Mouse (Mus musculus): ENCODE measurements around the gene Cux2. TPM values are rescaled to one million over a fixed set of nuclear protein-coding genes. Genes with fewer than 3 reads are reported as not detected.

The Cux2 gene
- polyA plus RNA-seq, 1 experiment from 2014 or later: 11.3 TPM

DNA sequence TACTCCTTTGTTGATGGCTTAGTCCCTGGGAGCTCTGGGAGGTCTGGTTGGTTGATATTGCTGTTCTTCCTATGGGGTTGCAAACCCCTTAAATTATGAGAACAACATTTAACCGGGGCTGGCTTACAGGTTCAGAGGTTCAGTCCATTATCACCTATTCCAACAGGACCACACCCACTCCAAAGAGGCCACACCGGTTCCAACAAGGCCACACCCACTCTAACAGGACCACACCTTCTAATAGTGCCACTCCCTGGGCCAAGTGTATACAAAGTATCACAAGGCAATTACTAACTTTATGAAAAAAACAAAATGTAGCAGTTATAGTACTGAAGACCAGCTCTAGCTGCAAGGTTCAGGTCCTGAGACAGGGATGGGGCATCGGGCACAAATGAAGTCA, 34.6 kb upstream of the Cux2 start:
- Histone ChIP-seq H3K27me3 (ENCODE audit: control insufficient read depth, insufficient read depth, low read length) (no peaks in the 10 kb centered on the region), H3K4me1 (replicated peaks; ENCODE audit: control insufficient read depth, insufficient read depth, low read length) (no peaks in the 10 kb centered on the region), H3K9me3 (ENCODE audit: control insufficient read depth, low read length) (no peaks in the 10 kb centered on the region), H3K36me3 (ENCODE audit: control insufficient read depth, insufficient read depth, low read length) (no peaks in the 10 kb centered on the region), H3K4me3 (ENCODE audit: low read depth, low read length) (no peak overlapping the region), H3K4me2 (ENCODE audit: low read depth, low read length, severe bottlenecking) (no peak overlapping the region), H3K27ac (ENCODE audit: low read depth, low read length) (no peak overlapping the region), H3K9ac (ENCODE audit: low read length) (no peak overlapping the region)
- ATAC-seq (replicated peaks; ENCODE audit: low FRiP score) (no peak), DNase-seq (ENCODE audit: low spot score) (no peak)
- 73% methylated on average over 3 of the region's 3 CpGs for WGBS

DNA sequence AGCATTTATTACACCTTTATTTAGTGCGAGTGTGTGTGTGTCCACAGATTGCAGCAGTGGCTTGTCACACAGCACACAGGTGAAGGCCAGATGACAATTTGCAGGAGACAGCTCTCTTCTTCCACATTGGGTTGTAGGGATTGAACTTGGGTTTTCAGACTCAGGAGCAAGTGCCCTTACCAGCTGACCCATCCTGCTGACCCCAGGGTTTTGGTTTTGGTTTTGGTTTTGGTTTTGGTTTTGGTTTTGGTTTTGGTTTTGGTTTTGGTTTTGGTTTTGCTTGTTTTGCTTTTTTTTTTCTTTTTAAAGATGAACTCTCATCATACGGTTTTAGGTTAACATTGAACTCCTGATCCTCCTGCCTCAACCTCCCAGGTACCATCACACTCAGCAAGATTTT, 33.4 kb upstream of the Cux2 start:
- WGBS: 97% methylated on average over 2 of the region's 2 CpGs
- Histone ChIP-seq H3K4me1 (replicated peaks; ENCODE audit: control insufficient read depth, insufficient read depth, low read length) (no peaks in the 10 kb centered on the region), H3K4me2 (ENCODE audit: low read depth, low read length, severe bottlenecking) (no peak overlapping the region), H3K27me3 (ENCODE audit: control insufficient read depth, insufficient read depth, low read length) (no peaks in the 10 kb centered on the region), H3K4me3 (ENCODE audit: low read depth, low read length) (no peak overlapping the region), H3K36me3 (ENCODE audit: control insufficient read depth, insufficient read depth, low read length) (no peaks in the 10 kb centered on the region), H3K9ac (ENCODE audit: low read length) (no peak overlapping the region), H3K9me3 (ENCODE audit: control insufficient read depth, low read length) (no peaks in the 10 kb centered on the region), H3K27ac (ENCODE audit: low read depth, low read length) (no peak overlapping the region)
- DNase-seq (ENCODE audit: low spot score) (no peak), ATAC-seq (replicated peaks; ENCODE audit: low FRiP score) (no peak)

DNA sequence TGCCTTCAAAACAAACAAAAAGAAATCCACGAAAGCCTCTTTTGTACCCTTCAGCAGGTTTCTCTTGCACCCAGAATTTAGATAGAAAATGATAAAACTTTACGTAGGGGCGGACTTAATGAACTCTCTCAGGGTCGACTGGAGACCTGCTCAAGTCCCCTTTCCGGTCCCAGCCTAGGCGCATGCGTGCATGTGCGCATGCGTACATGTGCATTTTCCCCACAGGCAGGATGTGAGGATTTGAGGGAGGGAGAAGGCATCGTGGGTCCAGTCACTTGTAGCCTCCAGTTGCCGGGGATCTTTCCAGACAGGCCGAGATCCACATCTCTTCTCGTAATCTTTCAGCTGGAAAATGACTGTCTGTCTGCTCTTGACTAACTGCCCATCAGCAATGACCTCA, 31.6 kb upstream of the Cux2 start:
- H3K9ac ChIP-seq (ENCODE audit: low read length): no peak overlapping the region
- no peaks in the 10 kb centered on the region for H3K36me3 ChIP-seq (ENCODE audit: control insufficient read depth, insufficient read depth, low read length)
- no peak overlapping the region for H3K4me2 ChIP-seq (ENCODE audit: low read depth, low read length, severe bottlenecking)
- no peaks in the 10 kb centered on the region for H3K4me1 ChIP-seq (replicated peaks; ENCODE audit: control insufficient read depth, insufficient read depth, low read length)
- H3K27me3 ChIP-seq (ENCODE audit: control insufficient read depth, insufficient read depth, low read length): no peaks in the 10 kb centered on the region
- 91% methylated on average over 13 of the region's 13 CpGs for WGBS
- no peaks in the 10 kb centered on the region for H3K9me3 ChIP-seq (ENCODE audit: control insufficient read depth, low read length)
- no peak overlapping the region for H3K4me3 ChIP-seq (ENCODE audit: low read depth, low read length)
- ATAC-seq (replicated peaks; ENCODE audit: low FRiP score) (no peak), DNase-seq (ENCODE audit: low spot score) (no peak)
- H3K27ac ChIP-seq (ENCODE audit: low read depth, low read length): no peak overlapping the region

DNA sequence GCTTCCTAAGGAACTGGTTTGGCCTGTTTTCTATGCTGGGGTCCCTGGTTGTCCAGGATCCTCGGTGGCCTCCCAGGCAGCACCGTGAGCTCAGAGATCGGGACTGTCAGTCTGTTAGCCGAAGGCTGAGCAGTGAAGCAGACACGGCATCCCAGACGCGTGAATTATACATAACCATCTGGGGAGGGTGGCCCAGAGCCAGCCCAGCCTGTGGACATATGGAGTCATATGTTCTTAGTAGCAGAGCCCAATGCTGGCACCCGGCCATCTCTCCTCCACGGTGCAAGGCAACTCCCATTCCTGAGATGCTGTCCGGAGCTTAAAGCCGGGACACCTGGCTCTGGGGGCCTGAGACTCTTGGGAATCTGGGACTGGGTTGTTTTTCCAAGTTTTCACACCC, 31.0 kb upstream of the Cux2 start:
- WGBS: 84% methylated on average over 11 of the region's 11 CpGs
- Histone ChIP-seq H3K27ac (ENCODE audit: low read depth, low read length) (no peak overlapping the region), H3K36me3 (ENCODE audit: control insufficient read depth, insufficient read depth, low read length) (no peaks in the 10 kb centered on the region), H3K4me3 (ENCODE audit: low read depth, low read length) (no peak overlapping the region), H3K4me2 (ENCODE audit: low read depth, low read length, severe bottlenecking) (no peak overlapping the region), H3K27me3 (ENCODE audit: control insufficient read depth, insufficient read depth, low read length) (no peaks in the 10 kb centered on the region), H3K9ac (ENCODE audit: low read length) (no peak overlapping the region), H3K9me3 (ENCODE audit: control insufficient read depth, low read length) (no peaks in the 10 kb centered on the region), H3K4me1 (replicated peaks; ENCODE audit: control insufficient read depth, insufficient read depth, low read length) (no peaks in the 10 kb centered on the region)
- ATAC-seq (replicated peaks; ENCODE audit: low FRiP score) (no peak), DNase-seq (ENCODE audit: low spot score) (no peak)

DNA sequence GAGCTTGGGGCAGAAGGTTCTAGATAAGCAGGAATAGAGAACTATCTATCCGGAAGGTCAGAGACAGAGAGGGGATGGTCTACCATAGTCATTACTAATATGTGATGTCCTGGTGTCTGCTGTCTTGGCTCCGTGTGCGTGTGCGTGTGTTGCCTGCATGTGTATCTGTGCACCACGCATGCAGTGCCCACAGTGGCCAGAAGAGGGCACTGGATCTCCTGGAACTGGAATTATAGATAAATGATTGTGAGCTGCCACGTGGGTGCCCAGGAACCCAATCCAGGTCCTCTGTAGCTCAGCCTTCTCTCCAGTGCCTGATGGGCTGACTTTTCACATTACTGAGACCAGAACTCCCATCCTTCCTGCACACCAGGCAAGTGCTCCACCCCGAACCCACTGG, 29.9 kb upstream of the Cux2 start:
- Histone ChIP-seq H3K9ac (ENCODE audit: low read length) (no peak overlapping the region), H3K27ac (ENCODE audit: low read depth, low read length) (no peak overlapping the region), H3K27me3 (ENCODE audit: control insufficient read depth, insufficient read depth, low read length) (no peaks in the 10 kb centered on the region), H3K9me3 (ENCODE audit: control insufficient read depth, low read length) (no peaks in the 10 kb centered on the region), H3K4me3 (ENCODE audit: low read depth, low read length) (no peak overlapping the region), H3K4me2 (ENCODE audit: low read depth, low read length, severe bottlenecking) (no peak overlapping the region), H3K36me3 (ENCODE audit: control insufficient read depth, insufficient read depth, low read length) (no peaks in the 10 kb centered on the region), H3K4me1 (replicated peaks; ENCODE audit: control insufficient read depth, insufficient read depth, low read length) (no peaks in the 10 kb centered on the region)
- DNase-seq (ENCODE audit: low spot score) (no peak), ATAC-seq (replicated peaks; ENCODE audit: low FRiP score) (no peak)
- WGBS: 76% methylated on average over 7 of the region's 7 CpGs

DNA sequence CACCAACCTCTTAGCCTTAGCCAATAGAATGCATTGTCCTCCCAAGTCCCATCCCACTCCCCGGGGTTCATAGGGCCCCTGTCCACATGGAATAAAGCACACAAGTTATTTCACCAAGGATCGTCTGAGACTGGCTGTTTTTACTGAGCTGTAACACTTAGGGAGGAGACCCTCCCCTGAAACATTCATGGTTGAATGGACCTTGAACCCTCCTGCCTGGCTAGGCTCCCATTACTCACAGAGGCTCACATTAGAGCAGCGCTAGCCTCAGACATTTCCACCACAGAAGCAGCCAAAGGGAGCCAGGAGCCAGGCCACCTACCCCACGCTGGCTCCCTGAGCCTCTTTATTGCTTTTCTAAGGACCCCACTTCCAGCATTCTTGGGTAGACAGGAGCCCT, 27.3 kb upstream of the Cux2 start:
- H3K4me3 ChIP-seq (ENCODE audit: low read depth, low read length): no peak overlapping the region
- H3K4me2 ChIP-seq (ENCODE audit: low read depth, low read length, severe bottlenecking): no peak overlapping the region
- WGBS: 89% methylated on average over 4 of the region's 4 CpGs
- H3K27me3 ChIP-seq (ENCODE audit: control insufficient read depth, insufficient read depth, low read length): no peaks in the 10 kb centered on the region
- no peaks in the 10 kb centered on the region for H3K4me1 ChIP-seq (replicated peaks; ENCODE audit: control insufficient read depth, insufficient read depth, low read length)
- no peaks in the 10 kb centered on the region for H3K9me3 ChIP-seq (ENCODE audit: control insufficient read depth, low read length)
- no peak overlapping the region for H3K27ac ChIP-seq (ENCODE audit: low read depth, low read length)
- ATAC-seq (replicated peaks; ENCODE audit: low FRiP score) (no peak), DNase-seq (ENCODE audit: low spot score) (no peak)
- H3K9ac ChIP-seq (ENCODE audit: low read length): no peak overlapping the region
- H3K36me3 ChIP-seq (ENCODE audit: control insufficient read depth, insufficient read depth, low read length): no peaks in the 10 kb centered on the region

DNA sequence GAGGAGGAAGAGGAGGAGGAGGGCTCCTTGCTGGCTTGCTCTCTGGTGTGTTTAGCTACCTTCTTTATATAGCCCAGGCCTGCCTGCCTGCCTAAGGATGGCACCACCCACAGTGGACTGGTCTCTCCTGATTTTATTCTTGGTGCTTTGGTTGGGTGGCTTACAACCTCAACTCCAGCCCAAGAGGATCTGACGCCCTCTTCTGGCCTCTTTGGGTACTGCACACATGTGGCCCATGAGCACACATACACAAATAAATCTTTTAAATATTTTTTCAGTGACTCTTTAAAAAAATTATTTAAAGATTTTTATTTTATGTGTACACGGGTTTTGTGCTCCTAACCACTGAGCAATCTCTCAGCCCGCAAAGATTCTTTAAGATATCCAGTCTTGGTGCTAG, 25.8 kb upstream of the Cux2 start:
- Histone ChIP-seq H3K27ac (ENCODE audit: low read depth, low read length) (no peak overlapping the region), H3K4me3 (ENCODE audit: low read depth, low read length) (no peak overlapping the region), H3K27me3 (ENCODE audit: control insufficient read depth, insufficient read depth, low read length) (no peaks in the 10 kb centered on the region), H3K9ac (ENCODE audit: low read length) (no peak overlapping the region), H3K4me2 (ENCODE audit: low read depth, low read length, severe bottlenecking) (no peak overlapping the region), H3K4me1 (replicated peaks; ENCODE audit: control insufficient read depth, insufficient read depth, low read length) (no peaks in the 10 kb centered on the region), H3K9me3 (ENCODE audit: control insufficient read depth, low read length) (no peaks in the 10 kb centered on the region), H3K36me3 (ENCODE audit: control insufficient read depth, insufficient read depth, low read length) (no peaks in the 10 kb centered on the region)
- ATAC-seq (replicated peaks; ENCODE audit: low FRiP score): no peak
- 57% methylated on average over 3 of the region's 3 CpGs for WGBS
- no peak for DNase-seq (ENCODE audit: low spot score)

DNA sequence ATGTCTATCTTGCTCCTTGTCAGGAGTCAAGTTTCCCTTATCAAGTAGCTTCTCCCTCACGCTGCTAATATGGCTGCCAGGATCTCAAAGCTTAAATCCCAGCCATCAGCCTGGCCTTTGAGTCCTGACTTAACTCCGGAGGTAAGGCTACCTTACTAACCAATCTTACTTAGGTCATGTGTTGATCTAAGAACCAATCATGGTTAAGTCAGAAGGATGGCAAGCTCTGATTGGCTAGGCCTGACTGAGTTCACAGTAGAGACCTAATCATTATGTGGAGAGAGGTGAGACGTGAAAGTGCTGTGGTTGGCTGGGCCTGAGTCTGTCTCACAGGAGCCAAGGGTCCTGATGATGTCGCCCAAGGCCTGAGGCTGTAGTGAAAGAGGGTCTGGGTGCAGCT, 22.1 kb upstream of the Cux2 start:
- Histone ChIP-seq H3K36me3 (ENCODE audit: control insufficient read depth, insufficient read depth, low read length) (no peaks in the 10 kb centered on the region), H3K4me2 (ENCODE audit: low read depth, low read length, severe bottlenecking) (no peak overlapping the region), H3K9ac (ENCODE audit: low read length) (no peak overlapping the region), H3K27me3 (ENCODE audit: control insufficient read depth, insufficient read depth, low read length) (no peaks in the 10 kb centered on the region), H3K9me3 (ENCODE audit: control insufficient read depth, low read length) (no peaks in the 10 kb centered on the region), H3K27ac (ENCODE audit: low read depth, low read length) (no peak overlapping the region), H3K4me1 (replicated peaks; ENCODE audit: control insufficient read depth, insufficient read depth, low read length) (no peaks in the 10 kb centered on the region), H3K4me3 (ENCODE audit: low read depth, low read length) (no peak overlapping the region)
- WGBS: 77% methylated on average over 4 of the region's 4 CpGs
- no peak for ATAC-seq (replicated peaks; ENCODE audit: low FRiP score)
- DNase-seq (ENCODE audit: low spot score): no peak

DNA sequence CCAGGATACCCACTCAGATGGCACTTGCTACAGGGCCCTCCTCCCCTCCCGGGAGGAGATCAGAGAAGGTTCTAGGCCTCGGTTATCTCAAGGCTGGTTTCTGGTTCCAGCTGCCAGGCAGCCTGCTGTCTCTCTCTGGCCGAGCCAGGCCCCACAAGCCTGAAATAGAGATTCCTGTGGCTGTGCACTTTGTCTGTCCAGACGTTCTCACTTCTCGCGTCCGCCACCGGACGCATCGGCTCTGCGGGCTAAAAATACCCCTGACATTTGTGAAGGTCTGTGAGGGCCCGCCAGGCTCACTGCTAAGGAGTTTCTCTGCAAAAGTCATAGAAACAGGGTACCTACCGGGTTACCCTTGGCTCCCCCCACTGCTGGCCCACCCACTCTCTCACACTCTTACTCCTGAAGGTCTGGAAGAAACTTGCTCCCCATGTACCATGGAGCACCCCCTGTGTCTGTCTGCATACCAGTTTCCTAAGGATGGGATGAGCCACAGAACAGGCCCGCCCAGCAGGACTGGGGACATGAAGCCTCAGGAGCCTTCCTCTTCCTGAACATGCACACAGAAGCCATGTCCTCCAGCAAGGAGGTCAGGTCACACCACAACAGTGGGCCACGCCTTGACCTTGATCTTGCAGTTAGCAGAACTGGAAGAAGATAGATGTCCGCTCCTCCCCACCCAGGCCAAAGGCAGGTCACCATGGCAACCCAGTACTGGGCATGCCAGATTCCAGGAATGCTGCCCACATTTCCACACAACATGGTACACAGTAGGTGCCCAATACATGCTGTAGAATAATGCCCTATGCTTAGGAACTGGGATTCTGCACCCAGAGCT, 21.3 kb upstream of the Cux2 start:
- H3K36me3 ChIP-seq (ENCODE audit: control insufficient read depth, insufficient read depth, low read length): no peaks in the 10 kb centered on the region
- H3K4me3 ChIP-seq (ENCODE audit: low read depth, low read length): no peak overlapping the region
- 87% methylated on average over 16 of the region's 16 CpGs for WGBS
- no peak overlapping the region for H3K4me2 ChIP-seq (ENCODE audit: low read depth, low read length, severe bottlenecking)
- ATAC-seq (replicated peaks; ENCODE audit: low FRiP score) (no peak), DNase-seq (ENCODE audit: low spot score) (no peak)
- H3K27ac ChIP-seq (ENCODE audit: low read depth, low read length): no peak overlapping the region
- H3K9me3 ChIP-seq (ENCODE audit: control insufficient read depth, low read length): no peaks in the 10 kb centered on the region
- no peaks in the 10 kb centered on the region for H3K4me1 ChIP-seq (replicated peaks; ENCODE audit: control insufficient read depth, insufficient read depth, low read length)
- no peak overlapping the region for H3K9ac ChIP-seq (ENCODE audit: low read length)
- no peaks in the 10 kb centered on the region for H3K27me3 ChIP-seq (ENCODE audit: control insufficient read depth, insufficient read depth, low read length)
